Mouse (Mus musculus): Measurements from ENCODE around the gene Fam168b. TPM values are rescaled to one million over a fixed set of nuclear protein-coding genes. Genes with fewer than 3 reads are reported as not detected.

Gene Fam168b
- polyA plus RNA-seq, 1 experiment = 43.9 TPM

GRCm38 (mm10) chr1:34822003-34822402 is 20.9 kb downstream of the Fam168b start:
- Histone ChIP-seq H3K36me3 (replicated peaks; ENCODE audit: low read length) (peaks cover 99% of the 10 kb centered on the region), H3K4me1 (peaks cover 69% of the 10 kb centered on the region), H3K27me3 (replicated peaks) (no peaks in the 10 kb centered on the region), H3K9me3 (no peaks in the 10 kb centered on the region), H3K4me3 (replicated peaks) (no peak overlapping the region)
- TF ChIP-seq GATA1 (IDR thresholded peaks at IDR 0.05; ENCODE audit: borderline replicate concordance, low read length) (no peak), FLI1 (IDR thresholded peaks at IDR 0.05; ENCODE audit: low read length) (no peak)

- H3K4me3 ChIP-seq (replicated peaks) = no peak overlapping the region
- H3K27me3 ChIP-seq (replicated peaks) = no peaks in the 10 kb centered on the region
- TF ChIP-seq GATA1 (IDR thresholded peaks at IDR 0.05; ENCODE audit: borderline replicate concordance, low read length) (no peak), FLI1 (IDR thresholded peaks at IDR 0.05; ENCODE audit: low read length) (no peak)
- H3K4me1 ChIP-seq = peaks cover 68% of the 10 kb centered on the region
- H3K9me3 ChIP-seq = no peaks in the 10 kb centered on the region
- peaks cover 99% of the 10 kb centered on the region for H3K36me3 ChIP-seq (replicated peaks; ENCODE audit: low read length)
These were observed 21.5 kb downstream of the Fam168b start for GRCm38 (mm10) chr1:34821411-34821810.

- H3K4me1 ChIP-seq = peaks cover 58% of the 10 kb centered on the region
- H3K27me3 ChIP-seq (replicated peaks) = no peaks in the 10 kb centered on the region
- no peaks in the 10 kb centered on the region for H3K9me3 ChIP-seq
- H3K4me3 ChIP-seq (replicated peaks) = peak overlapping the region; percentile 73
- no peak for TF ChIP-seq GATA1 (IDR thresholded peaks at IDR 0.05; ENCODE audit: borderline replicate concordance, low read length)
- TF ChIP-seq FLI1 (IDR thresholded peaks at IDR 0.05; ENCODE audit: low read length) = no peak
- H3K36me3 ChIP-seq (replicated peaks; ENCODE audit: low read length) = peaks cover 99% of the 10 kb centered on the region
These were observed 23.5 kb downstream of the Fam168b start for GRCm38 (mm10) chr1:34819225-34819910.

GRCm38 (mm10) chr1:34815843-34816242 is 27.0 kb downstream of the Fam168b start:
- Histone ChIP-seq H3K4me1 (peaks cover 35% of the 10 kb centered on the region), H3K27me3 (replicated peaks) (no peaks in the 10 kb centered on the region), H3K36me3 (replicated peaks; ENCODE audit: low read length) (peaks cover 100% of the 10 kb centered on the region), H3K9me3 (no peaks in the 10 kb centered on the region), H3K4me3 (replicated peaks) (no peak overlapping the region)
- no peak for TF ChIP-seq FLI1 (IDR thresholded peaks at IDR 0.05; ENCODE audit: low read length)
- no peak for TF ChIP-seq GATA1 (IDR thresholded peaks at IDR 0.05; ENCODE audit: borderline replicate concordance, low read length)

- TF ChIP-seq GATA1 (IDR thresholded peaks at IDR 0.05; ENCODE audit: borderline replicate concordance, low read length) = no peak
- no peak for TF ChIP-seq FLI1 (IDR thresholded peaks at IDR 0.05; ENCODE audit: low read length)
- Histone ChIP-seq H3K27me3 (replicated peaks) (no peaks in the 10 kb centered on the region), H3K36me3 (replicated peaks; ENCODE audit: low read length) (peaks cover 100% of the 10 kb centered on the region), H3K9me3 (no peaks in the 10 kb centered on the region), H3K4me3 (replicated peaks) (no peak overlapping the region), H3K4me1 (peaks cover 21% of the 10 kb centered on the region)
These were observed 30.2 kb downstream of the Fam168b start for GRCm38 (mm10) chr1:34812407-34813247.

GRCm38 (mm10) chr1:34811581-34811980 is 31.3 kb downstream of the Fam168b start:
- Histone ChIP-seq H3K9me3 (no peaks in the 10 kb centered on the region), H3K36me3 (replicated peaks; ENCODE audit: low read length) (peaks cover 100% of the 10 kb centered on the region), H3K4me1 (peaks cover 21% of the 10 kb centered on the region), H3K27me3 (replicated peaks) (no peaks in the 10 kb centered on the region), H3K4me3 (replicated peaks) (no peak overlapping the region)
- TF ChIP-seq FLI1 (IDR thresholded peaks at IDR 0.05; ENCODE audit: low read length) = no peak

- Histone ChIP-seq H3K9me3 (no peaks in the 10 kb centered on the region), H3K4me1 (peaks cover 23% of the 10 kb centered on the region), H3K4me3 (replicated peaks) (no peak overlapping the region), H3K36me3 (replicated peaks; ENCODE audit: low read length) (peaks cover 100% of the 10 kb centered on the region), H3K27me3 (replicated peaks) (no peaks in the 10 kb centered on the region)
- TF ChIP-seq GATA1 (IDR thresholded peaks at IDR 0.05; ENCODE audit: borderline replicate concordance, low read length) (no peak), FLI1 (IDR thresholded peaks at IDR 0.05; ENCODE audit: low read length) (no peak)
These were observed 31.8 kb downstream of the Fam168b start for GRCm38 (mm10) chr1:34811035-34811434.

GRCm38 (mm10) chr1:34810293-34810692 is 32.6 kb downstream of the Fam168b start:
- H3K36me3 ChIP-seq (replicated peaks; ENCODE audit: low read length) = peaks cover 100% of the 10 kb centered on the region
- H3K4me3 ChIP-seq (replicated peaks) = no peak overlapping the region
- H3K4me1 ChIP-seq = peaks cover 24% of the 10 kb centered on the region
- H3K9me3 ChIP-seq = no peaks in the 10 kb centered on the region
- no peaks in the 10 kb centered on the region for H3K27me3 ChIP-seq (replicated peaks)
- TF ChIP-seq GATA1 (IDR thresholded peaks at IDR 0.05; ENCODE audit: borderline replicate concordance, low read length) (no peak), FLI1 (IDR thresholded peaks at IDR 0.05; ENCODE audit: low read length) (no peak)

- H3K27me3 ChIP-seq (replicated peaks) = no peaks in the 10 kb centered on the region
- TF ChIP-seq GATA1 (IDR thresholded peaks at IDR 0.05; ENCODE audit: borderline replicate concordance, low read length) (no peak), FLI1 (IDR thresholded peaks at IDR 0.05; ENCODE audit: low read length) (no peak)
- H3K36me3 ChIP-seq (replicated peaks; ENCODE audit: low read length) = peaks cover 100% of the 10 kb centered on the region
These were observed 34.4 kb downstream of the Fam168b start for GRCm38 (mm10) chr1:34808445-34808844.

GRCm38 (mm10) chr1:34805931-34806520 is 36.8 kb downstream of the Fam168b start:
- no peak for TF ChIP-seq GATA1 (IDR thresholded peaks at IDR 0.05; ENCODE audit: borderline replicate concordance, low read length)
- no peak for TF ChIP-seq FLI1 (IDR thresholded peaks at IDR 0.05; ENCODE audit: low read length)

More at GRCm38 (mm10) chr1:34808445-34808844, 34.4 kb downstream of the Fam168b start:
- Histone ChIP-seq H3K4me3 (replicated peaks) (no peak overlapping the region), H3K4me1 (peaks cover 32% of the 10 kb centered on the region), H3K9me3 (no peaks in the 10 kb centered on the region)

More at GRCm38 (mm10) chr1:34805931-34806520, 36.8 kb downstream of the Fam168b start:
- Histone ChIP-seq H3K27me3 (replicated peaks) (no peaks in the 10 kb centered on the region), H3K4me3 (replicated peaks) (no peak overlapping the region), H3K36me3 (replicated peaks; ENCODE audit: low read length) (peaks cover 88% of the 10 kb centered on the region), H3K4me1 (peaks cover 55% of the 10 kb centered on the region), H3K9me3 (no peaks in the 10 kb centered on the region)
